Mouse (Mus musculus) hindbrain, embryonic 11.5 days (tissue): ENCODE results near the gene Kmt2b. TPM values are rescaled to one million over a fixed set of nuclear protein-coding genes. Genes with fewer than 3 reads are reported as not detected.

ENCODE experiments used
- ATAC-seq: fragments of 200-750 bp; cut with Nextera tagmentation; 2 replicates; pipeline ENCODE4 v1.8.0; 2017; ENCODE audit warnings: mild to moderate bottlenecking, moderate TSS enrichment, moderate library complexity; ENCODE audit not compliant: low FRiP score
- DNase-seq: peaks from one replicate; pipeline ENCODE4 v3.0.0-alpha.2; 2015; ENCODE audit warnings: low spot score
- H3K27ac ChIP-seq: fragments of 300-500 bp; sonication (generic); 2 replicates; pipeline ENCODE4 v1.5.1; 2014; ENCODE audit warnings: mild to moderate bottlenecking, low read depth, low read length
- H3K27me3 ChIP-seq: fragments of 300-500 bp; sonication (generic); 2 replicates; pipeline ENCODE4 v1.6.1; 2014; ENCODE audit warnings: mild to moderate bottlenecking, low read length, moderate library complexity, mixed read lengths; ENCODE audit not compliant: control insufficient read depth, insufficient read depth
- H3K36me3 ChIP-seq: fragments of 300-500 bp; sonication (generic); 2 replicates; pipeline ENCODE4 v1.6.1; 2014; ENCODE audit warnings: mild to moderate bottlenecking, low read length, moderate library complexity, mixed read lengths; ENCODE audit not compliant: control insufficient read depth, insufficient read depth
- H3K4me1 ChIP-seq: fragments of 300-500 bp; sonication (generic); replicated peaks from 2 replicates; pipeline ENCODE4 v1.6.1; 2014; ENCODE audit warnings: low read length, mixed read lengths; ENCODE audit not compliant: control insufficient read depth, insufficient read depth
- H3K4me2 ChIP-seq: fragments of 300-500 bp; sonication (generic); replicated peaks from 2 replicates; pipeline ENCODE4 v1.6.1; 2014; ENCODE audit warnings: mild to moderate bottlenecking, low read depth, low read length
- H3K4me3 ChIP-seq: fragments of 300-500 bp; sonication (generic); 2 replicates; pipeline ENCODE4 v1.5.1; 2014; ENCODE audit warnings: low read depth, low read length
- H3K9ac ChIP-seq: fragments of 300-500 bp; sonication (generic); 2 replicates; pipeline ENCODE4 v1.6.1; 2014; ENCODE audit warnings: low read depth, low read length
- H3K9me3 ChIP-seq: fragments of 300-500 bp; sonication (generic); 2 replicates; pipeline ENCODE4 v1.6.1; 2016; ENCODE audit warnings: low read length; ENCODE audit not compliant: control insufficient read depth
- WGBS: fragments of 180-500 bp; shearing (Covaris S2); extraction: QIAGEN DNeasy Blood & Tissue Kit; methylation state at CpG from one replicate; pipeline ENCODE4 v1.1.7; 2014; 5-methylcytosine and 5-hydroxymethylcytosine counted together
- polyA plus RNA-seq: library from polyadenylated mRNA; unstranded; fragments of >200 nt; fragmentation: Nextera tagmentation; extraction: Ambion mirVana; gene quantifications from 2 replicates; pipeline ENCODE4 v1.2.1, GENCODE M21; 2014

Kmt2b gene
- polyA plus RNA-seq, 1 experiment from 2014 or later: 13.2 TPM

GRCm38 (mm10) chr7:30586455-30587020 is 2.0 kb downstream of the Kmt2b start:
- H3K27ac ChIP-seq: no peak overlapping the region
- H3K9ac ChIP-seq: no peak overlapping the region
- no peaks in the 10 kb centered on the region for H3K27me3 ChIP-seq
- no peak overlapping the region for H3K4me2 ChIP-seq
- DNase-seq (no peak), ATAC-seq (no peak)
- peaks cover 13% of the 10 kb centered on the region; the same call in 1 of the 2 replicates for H3K36me3 ChIP-seq
- WGBS: 93% methylated on average over 27 of the region's 28 CpGs
- peaks cover 5% of the 10 kb centered on the region for H3K4me1 ChIP-seq
- H3K9me3 ChIP-seq: no peaks in the 10 kb centered on the region
- H3K4me3 ChIP-seq: peak overlapping the region; percentile 80

GRCm38 (mm10) chr7:30585170-30585569 is 3.4 kb downstream of the Kmt2b start:
- DNase-seq (no peak), ATAC-seq (no peak)
- Histone ChIP-seq H3K27me3 (no peaks in the 10 kb centered on the region), H3K36me3 (peaks cover 17% of the 10 kb centered on the region; the same call in 1 of the 2 replicates), H3K4me3 (no peak overlapping the region), H3K4me1 (peaks cover 5% of the 10 kb centered on the region), H3K9ac (no peak overlapping the region), H3K27ac (no peak overlapping the region), H3K9me3 (no peaks in the 10 kb centered on the region), H3K4me2 (no peak overlapping the region)
- 94% methylated on average over 7 of the region's 7 CpGs for WGBS

GRCm38 (mm10) chr7:30584339-30584738 is 4.2 kb downstream of the Kmt2b start:
- Histone ChIP-seq H3K4me2 (no peak overlapping the region), H3K4me3 (no peak overlapping the region), H3K36me3 (peaks cover 23% of the 10 kb centered on the region), H3K27me3 (no peaks in the 10 kb centered on the region), H3K9me3 (no peaks in the 10 kb centered on the region), H3K4me1 (peaks cover 5% of the 10 kb centered on the region), H3K9ac (no peak overlapping the region), H3K27ac (no peak overlapping the region)
- no peak for DNase-seq
- WGBS: 93% methylated on average over 10 of the region's 10 CpGs
- no peak for ATAC-seq

GRCm38 (mm10) chr7:30581547-30581946 is 7.0 kb downstream of the Kmt2b start:
- DNase-seq: no peak
- Histone ChIP-seq H3K4me1 (no peaks in the 10 kb centered on the region), H3K4me3 (no peak overlapping the region), H3K27ac (no peak overlapping the region), H3K27me3 (no peaks in the 10 kb centered on the region), H3K4me2 (no peak overlapping the region), H3K9me3 (no peaks in the 10 kb centered on the region), H3K9ac (no peak overlapping the region), H3K36me3 (peaks cover 34% of the 10 kb centered on the region)
- WGBS: 96% methylated on average over 16 of the region's 16 CpGs
- ATAC-seq: no peak

GRCm38 (mm10) chr7:30579950-30580349 is 8.6 kb downstream of the Kmt2b start:
- H3K9ac ChIP-seq: no peak overlapping the region
- no peaks in the 10 kb centered on the region for H3K9me3 ChIP-seq
- H3K36me3 ChIP-seq: peaks cover 46% of the 10 kb centered on the region
- no peak overlapping the region for H3K4me2 ChIP-seq
- no peak overlapping the region for H3K27ac ChIP-seq
- DNase-seq (no peak), ATAC-seq (no peak)
- WGBS: 94% methylated on average over 8 of the region's 8 CpGs
- no peaks in the 10 kb centered on the region for H3K27me3 ChIP-seq
- no peak overlapping the region for H3K4me3 ChIP-seq
- no peaks in the 10 kb centered on the region for H3K4me1 ChIP-seq

- Histone ChIP-seq H3K4me1 (no peaks in the 10 kb centered on the region), H3K9ac (no peak overlapping the region), H3K4me2 (no peak overlapping the region), H3K9me3 (no peaks in the 10 kb centered on the region), H3K27ac (no peak overlapping the region), H3K36me3 (peaks cover 30% of the 10 kb centered on the region), H3K4me3 (no peak overlapping the region), H3K27me3 (no peaks in the 10 kb centered on the region)
- DNase-seq: no peak
- 84% methylated on average over 2 of the region's 2 CpGs for WGBS
- no peak for ATAC-seq
These were observed 15.6 kb downstream of the Kmt2b start for GRCm38 (mm10) chr7:30572969-30573368.

GRCm38 (mm10) chr7:30572389-30572788 is 16.1 kb downstream of the Kmt2b start:
- H3K4me3 ChIP-seq: no peak overlapping the region
- peaks cover 30% of the 10 kb centered on the region for H3K36me3 ChIP-seq
- no peak overlapping the region for H3K27ac ChIP-seq

GRCm38 (mm10) chr7:30567555-30567954 is 21.0 kb downstream of the Kmt2b start:
- H3K4me2 ChIP-seq: no peak overlapping the region
- H3K4me1 ChIP-seq: no peaks in the 10 kb centered on the region
- no peaks in the 10 kb centered on the region for H3K9me3 ChIP-seq
- no peak overlapping the region for H3K4me3 ChIP-seq
- ATAC-seq (no peak), DNase-seq (no peak)
- H3K9ac ChIP-seq: no peak overlapping the region
- no peaks in the 10 kb centered on the region for H3K27me3 ChIP-seq
- 88% methylated on average over 11 of the region's 11 CpGs for WGBS
- H3K36me3 ChIP-seq: peaks cover 8% of the 10 kb centered on the region
- no peak overlapping the region for H3K27ac ChIP-seq

More at GRCm38 (mm10) chr7:30572389-30572788, 16.1 kb downstream of the Kmt2b start:
- H3K4me2 ChIP-seq: no peak overlapping the region
- H3K9ac ChIP-seq: no peak overlapping the region
- H3K4me1 ChIP-seq: no peaks in the 10 kb centered on the region
- ATAC-seq (no peak), DNase-seq (no peak)
- 89% methylated on average over 5 of the region's 5 CpGs for WGBS
- no peaks in the 10 kb centered on the region for H3K27me3 ChIP-seq
- H3K9me3 ChIP-seq: no peaks in the 10 kb centered on the region

- no peak for DNase-seq
- Histone ChIP-seq H3K4me1 (no peaks in the 10 kb centered on the region), H3K27ac (no peak overlapping the region), H3K9ac (no peak overlapping the region), H3K4me3 (no peak overlapping the region), H3K36me3 (peaks cover 7% of the 10 kb centered on the region; the same call in 1 of the 2 replicates), H3K9me3 (no peaks in the 10 kb centered on the region), H3K4me2 (no peak overlapping the region), H3K27me3 (no peaks in the 10 kb centered on the region)
- WGBS: 91% methylated on average over 9 of the region's 9 CpGs
- ATAC-seq: no peak
These were observed 22.5 kb downstream of the Kmt2b start for GRCm38 (mm10) chr7:30566033-30566432.
